Mouse (Mus musculus): ENCODE measurements around the gene Shc3.

The Shc3 gene

GRCm38 (mm10) chr13:51568501-51568901 lies 718 bp downstream of the Shc3 start:
- no peak for DNase-seq (ENCODE audit: low spot score in 2 of 2)

GRCm38 (mm10) chr13:51567411-51567851 lies 1.8 kb downstream of the Shc3 start:
- no peak for DNase-seq (ENCODE audit: low spot score in 2 of 2)

GRCm38 (mm10) chr13:51567078-51567395 lies 2.2 kb downstream of the Shc3 start:
- no peak for DNase-seq (ENCODE audit: low spot score in 2 of 2)

- no peak for DNase-seq (ENCODE audit: low spot score in 2 of 2)
Measured at GRCm38 (mm10) chr13:51566371-51567077, 2.7 kb downstream of the Shc3 start.

GRCm38 (mm10) chr13:51564741-51565140 lies 4.5 kb downstream of the Shc3 start:
- no peak for DNase-seq (ENCODE audit: low spot score in 2 of 2)

- peak in 1 of 2 experiments; percentile 15 for DNase-seq (ENCODE audit: low spot score in 2 of 2)
Measured at GRCm38 (mm10) chr13:51553343-51553742, 15.9 kb downstream of the Shc3 start.

GRCm38 (mm10) chr13:51552233-51552632 lies 17.0 kb downstream of the Shc3 start:
- no peak for DNase-seq (ENCODE audit: low spot score in 2 of 2)

GRCm38 (mm10) chr13:51551824-51552223 lies 17.4 kb downstream of the Shc3 start:
- no peak for DNase-seq (ENCODE audit: low spot score in 2 of 2)

GRCm38 (mm10) chr13:51539816-51540215 lies 29.4 kb downstream of the Shc3 start:
- DNase-seq (ENCODE audit: low spot score in 2 of 2) = no peak

GRCm38 (mm10) chr13:51535326-51535725 lies 33.9 kb downstream of the Shc3 start:
- no peak for DNase-seq (ENCODE audit: low spot score in 2 of 2)

GRCm38 (mm10) chr13:51526480-51526879 lies 42.7 kb downstream of the Shc3 start:
- DNase-seq (ENCODE audit: low spot score in 2 of 2) = peak; percentile 4 to 8

- no peak for DNase-seq (ENCODE audit: low spot score in 2 of 2)
Measured at GRCm38 (mm10) chr13:51524316-51524715, 44.9 kb downstream of the Shc3 start.

GRCm38 (mm10) chr13:51523311-51523710 lies 45.9 kb downstream of the Shc3 start:
- no peak for DNase-seq (ENCODE audit: low spot score in 2 of 2)

GRCm38 (mm10) chr13:51518880-51519279 lies 50.3 kb downstream of the Shc3 start:
- DNase-seq (ENCODE audit: low spot score in 2 of 2) = no peak

GRCm38 (mm10) chr13:51517943-51518342 lies 51.3 kb downstream of the Shc3 start:
- DNase-seq (ENCODE audit: low spot score in 2 of 2) = no peak

- DNase-seq (ENCODE audit: low spot score in 2 of 2) = no peak
Measured at GRCm38 (mm10) chr13:51508836-51509235, 60.4 kb downstream of the Shc3 start.

- no peak for DNase-seq (ENCODE audit: low spot score in 2 of 2)
Measured at GRCm38 (mm10) chr13:51505711-51506110, 63.5 kb downstream of the Shc3 start.

- no peak for DNase-seq (ENCODE audit: low spot score in 2 of 2)
Measured at GRCm38 (mm10) chr13:51499769-51500168, 69.5 kb downstream of the Shc3 start.

- no peak for DNase-seq (ENCODE audit: low spot score in 2 of 2)
Measured at GRCm38 (mm10) chr13:51493676-51494075, 75.5 kb downstream of the Shc3 start.

GRCm38 (mm10) chr13:51491649-51492435 lies 77.4 kb downstream of the Shc3 start:
- DNase-seq (ENCODE audit: low spot score in 2 of 2) = no peak

- no peak for DNase-seq (ENCODE audit: low spot score in 2 of 2)
Measured at GRCm38 (mm10) chr13:51490195-51490594, 79.0 kb downstream of the Shc3 start.

- DNase-seq (ENCODE audit: low spot score in 2 of 2) = no peak
Measured at GRCm38 (mm10) chr13:51488945-51489344, 80.3 kb downstream of the Shc3 start.

GRCm38 (mm10) chr13:51485291-51485690 lies 83.9 kb downstream of the Shc3 start:
- no peak for DNase-seq (ENCODE audit: low spot score in 2 of 2)

All from urinary bladder, postnatal 36 days (tissue).